Mouse (Mus musculus) olfactory bulb, adult 2 months (tissue): Measurements from ENCODE around the gene Hectd1.

Source experiments
- CTCF ChIP-seq: fragments of 200-500 bp; IDR thresholded peaks from 2 replicates; pipeline ENCODE4 v1.5.1; 2012; ENCODE audit warnings: low read depth, mild to moderate bottlenecking, low read length, moderate library complexity; ENCODE audit not compliant: insufficient read depth
- POLR2A ChIP-seq: fragments of 200-500 bp; IDR thresholded peaks from 2 replicates; pipeline ENCODE4 v1.6.1; 2012; ENCODE audit warnings: mild to moderate bottlenecking, low read depth, low read length, moderate library complexity; ENCODE audit not compliant: insufficient read depth

DNA sequence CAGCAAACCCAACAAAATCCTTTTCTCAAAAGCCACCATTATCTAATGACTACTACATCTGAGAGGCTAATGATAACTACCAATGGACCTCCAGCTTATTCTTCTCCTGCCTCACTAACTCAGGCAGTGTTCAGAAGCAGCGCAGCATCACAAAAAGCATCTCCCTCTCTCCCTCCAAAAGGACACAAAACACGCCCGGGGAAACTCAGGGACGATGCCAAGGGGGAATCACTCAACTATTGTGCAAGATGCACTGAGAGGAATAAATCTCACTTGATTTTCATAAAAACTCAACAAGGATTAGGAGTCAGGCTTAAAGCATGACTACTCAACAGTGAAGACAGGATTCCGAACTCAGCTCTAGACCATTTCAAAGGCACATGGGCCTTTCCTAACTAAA is 6.0 kb downstream of the Hectd1 start:
- TF ChIP-seq CTCF (no peak), POLR2A (no peak)
